Mouse (Mus musculus): ENCODE measurements at regions not wholly inside any gene's neighbourhood (a gene's known extent, or its start where the extent isn't known, plus 50 kb on each side); places are given as distances from the start of the nearest gene placed in this dataset.
A peak's percentile ranks its signal among the peaks of the same experiment; 100 is the strongest.

GRCm38 (mm10) chr4:124256515-124256914 lies 338.7 kb upstream of the 4930535I16Rik start:
- Histone ChIP-seq H3K4me3 (no peak overlapping the region), H3K27ac (no peak overlapping the region)
- no peak for TF ChIP-seq CTCF (IDR thresholded peaks at IDR 0.05)
- DNase-seq (ENCODE audit: extremely low spot score in 1 of 2, low spot score in 2 of 2): no peak
- intact Hi-C loops (cut with DNase I): no loop called here

GRCm38 (mm10) chr4:124255183-124255543 lies 337.3 kb upstream of the 4930535I16Rik start:
- intact Hi-C loops (cut with DNase I): no loop called here
- TF ChIP-seq CTCF (IDR thresholded peaks at IDR 0.05): no peak
- Histone ChIP-seq H3K4me3 (0 out of 2 replicates have a peak overlapping the region, but pooled peaks have one; percentile 11), H3K27ac (no peak overlapping the region)
- no peak for DNase-seq (ENCODE audit: extremely low spot score in 1 of 2, low spot score in 2 of 2)

GRCm38 (mm10) chr4:124254446-124255182 lies 336.8 kb upstream of the 4930535I16Rik start:
- Histone ChIP-seq H3K27ac (no peak overlapping the region), H3K4me3 (0 out of 2 replicates have a peak overlapping the region, but pooled peaks have one; percentile 11)
- no peak for DNase-seq (ENCODE audit: extremely low spot score in 1 of 2, low spot score in 2 of 2)
- intact Hi-C loops (cut with DNase I): no loop called here
- no peak for TF ChIP-seq CTCF (IDR thresholded peaks at IDR 0.05)

GRCm38 (mm10) chr4:124241600-124241999 lies 323.8 kb upstream of the 4930535I16Rik start:
- TF ChIP-seq CTCF (IDR thresholded peaks at IDR 0.05): no peak
- no peak overlapping the region for H3K27ac ChIP-seq
- no peak for DNase-seq (ENCODE audit: extremely low spot score in 1 of 2, low spot score in 2 of 2)
- intact Hi-C loops (cut with DNase I): no loop called here
- H3K4me3 ChIP-seq: no peak overlapping the region

DNA sequence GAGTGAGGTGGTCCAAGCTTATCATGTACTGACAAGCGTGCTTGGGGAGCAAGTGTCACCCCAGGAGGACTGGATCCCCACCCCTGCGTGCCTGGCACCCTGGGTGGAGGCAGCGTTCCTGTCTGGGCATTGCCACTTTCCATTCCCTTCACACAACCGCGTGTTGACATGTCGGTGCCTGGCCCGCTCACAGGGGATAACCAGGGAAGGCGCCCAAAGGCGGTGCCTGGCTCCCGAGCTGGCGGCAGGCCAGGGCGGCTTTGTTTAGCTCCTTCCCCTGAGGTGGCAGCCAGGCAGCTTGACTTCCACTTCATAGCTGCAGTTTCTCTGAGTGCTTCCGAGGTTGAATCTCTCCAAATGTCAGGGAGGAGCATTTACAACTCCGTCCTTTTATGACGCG lies 318.7 kb upstream of the 4930535I16Rik start:
- H3K27ac ChIP-seq: no peak overlapping the region
- DNase-seq (ENCODE audit: extremely low spot score in 1 of 2, low spot score in 2 of 2): no peak
- no peak overlapping the region for H3K4me3 ChIP-seq
- intact Hi-C loops (cut with DNase I): no loop called here
- TF ChIP-seq CTCF (IDR thresholded peaks at IDR 0.05): no peak

DNA sequence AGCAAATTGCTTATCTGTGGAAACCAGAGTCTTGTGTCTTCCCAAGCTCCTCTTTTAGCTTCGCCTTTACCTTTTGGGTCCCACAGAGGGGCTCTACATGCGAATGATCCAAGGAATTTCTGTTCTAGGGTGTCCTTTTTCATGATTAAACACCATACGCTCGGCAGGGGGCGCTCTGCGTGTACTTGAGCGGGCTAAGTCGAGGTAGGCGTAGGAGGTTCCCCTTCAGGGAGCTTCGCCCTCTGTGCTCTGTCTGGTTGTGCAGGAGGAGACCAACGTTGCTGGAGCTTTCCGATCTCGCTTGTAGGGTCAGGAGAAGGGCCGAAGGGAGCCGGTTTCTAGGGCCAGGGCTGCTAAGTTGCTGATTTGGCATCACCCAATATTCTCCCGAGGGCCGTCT lies 310.7 kb upstream of the 4930535I16Rik start:
- no peak overlapping the region for H3K27ac ChIP-seq
- H3K4me3 ChIP-seq: no peak overlapping the region
- peak; percentile 81 for TF ChIP-seq CTCF (IDR thresholded peaks at IDR 0.05)

DNA sequence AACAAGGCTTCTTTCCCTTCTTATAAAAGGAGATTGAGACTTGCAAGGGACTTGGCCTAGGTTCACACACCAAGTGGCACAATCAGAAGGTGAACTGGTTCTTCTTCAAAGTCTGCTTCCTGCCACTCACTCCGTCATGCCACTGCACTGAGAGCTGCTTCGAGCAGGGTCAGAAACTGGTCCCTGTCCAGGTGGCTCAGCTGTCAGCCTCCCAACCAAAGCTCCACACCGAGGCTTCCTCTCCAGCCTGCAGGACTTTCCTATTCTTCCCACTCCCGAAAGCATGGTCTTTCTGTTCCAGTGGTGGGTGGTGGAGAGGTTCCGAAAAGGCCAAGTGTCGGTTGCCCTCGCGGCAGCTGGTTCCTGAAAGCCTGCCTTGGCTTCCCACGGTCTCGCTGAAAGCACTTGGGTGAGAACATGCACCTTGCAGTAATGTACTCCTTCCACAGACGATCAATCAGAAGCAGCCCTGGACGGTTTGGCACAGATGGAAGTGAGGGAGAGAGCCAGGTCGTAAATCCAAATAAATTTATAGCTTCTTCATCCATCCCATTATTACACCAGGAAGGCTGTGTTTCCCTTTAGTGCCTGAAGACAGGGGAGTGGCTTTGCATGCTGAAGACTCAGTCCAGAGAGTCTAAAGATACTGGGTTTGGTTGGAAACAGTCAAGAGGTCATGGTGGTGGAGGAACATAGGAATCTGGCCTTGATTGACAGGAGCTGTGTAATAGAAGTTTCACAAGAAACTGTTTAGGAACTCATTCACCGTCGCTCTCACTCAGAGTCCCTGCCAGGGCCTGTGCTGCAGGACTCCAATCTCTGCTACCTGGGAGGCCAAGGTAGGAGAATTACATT lies 306.1 kb upstream of the 4930535I16Rik start:
- DNase-seq (ENCODE audit: extremely low spot score in 1 of 2, low spot score in 2 of 2): no peak
- Histone ChIP-seq H3K27ac (no peak overlapping the region), H3K4me3 (no peak overlapping the region)
- TF ChIP-seq CTCF (IDR thresholded peaks at IDR 0.05): no peak
- intact Hi-C loops (cut with DNase I): no loop called here

More for the DNA sequence above, 310.7 kb upstream of the 4930535I16Rik start:
- peak; percentile 68 to 69 for DNase-seq (ENCODE audit: extremely low spot score in 1 of 2, low spot score in 2 of 2)
- intact Hi-C loops (cut with DNase I): loop anchor here (2.0 to 5.0 kb wide), 3 partner anchors 164 to 446 kb away; partner anchors contain the start of gene Pou3f1

GRCm38 (mm10) chr4:124221736-124222135 lies 303.9 kb upstream of the 4930535I16Rik start:
- Histone ChIP-seq H3K27ac (no peak overlapping the region), H3K4me3 (no peak overlapping the region)
- TF ChIP-seq CTCF (IDR thresholded peaks at IDR 0.05): no peak
- intact Hi-C loops (cut with DNase I): no loop called here
- no peak for DNase-seq (ENCODE audit: extremely low spot score in 1 of 2, low spot score in 2 of 2)

DNA sequence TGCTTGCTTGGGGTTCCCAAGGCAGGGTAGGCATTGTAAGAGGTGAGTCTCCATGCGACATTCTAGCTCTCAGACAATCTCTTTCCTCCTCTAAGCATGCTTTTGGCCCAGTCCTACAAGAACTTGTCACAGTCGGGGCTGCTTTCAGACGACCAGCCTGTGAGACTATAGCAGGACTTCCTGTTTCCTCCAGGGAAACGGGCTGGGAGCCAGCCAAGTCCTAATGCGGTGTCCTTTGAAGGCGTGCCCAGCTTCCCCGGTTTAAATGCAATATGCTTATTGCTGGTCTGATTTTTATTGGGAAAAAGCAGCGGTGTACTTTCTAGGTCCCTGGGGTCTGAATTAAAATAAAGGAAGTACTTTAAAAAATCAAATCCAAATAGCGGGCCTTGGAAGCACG lies 299.4 kb upstream of the 4930535I16Rik start:
- H3K27ac ChIP-seq: no peak overlapping the region
- DNase-seq (ENCODE audit: extremely low spot score in 1 of 2, low spot score in 2 of 2): no peak
- no peak overlapping the region for H3K4me3 ChIP-seq
- TF ChIP-seq CTCF (IDR thresholded peaks at IDR 0.05): no peak
- intact Hi-C loops (cut with DNase I): no loop called here

GRCm38 (mm10) chr4:124216351-124216750 lies 298.5 kb upstream of the 4930535I16Rik start:
- TF ChIP-seq CTCF (IDR thresholded peaks at IDR 0.05): no peak
- no peak for DNase-seq (ENCODE audit: extremely low spot score in 1 of 2, low spot score in 2 of 2)
- intact Hi-C loops (cut with DNase I): no loop called here
- H3K27ac ChIP-seq: no peak overlapping the region
- H3K4me3 ChIP-seq: no peak overlapping the region

DNA sequence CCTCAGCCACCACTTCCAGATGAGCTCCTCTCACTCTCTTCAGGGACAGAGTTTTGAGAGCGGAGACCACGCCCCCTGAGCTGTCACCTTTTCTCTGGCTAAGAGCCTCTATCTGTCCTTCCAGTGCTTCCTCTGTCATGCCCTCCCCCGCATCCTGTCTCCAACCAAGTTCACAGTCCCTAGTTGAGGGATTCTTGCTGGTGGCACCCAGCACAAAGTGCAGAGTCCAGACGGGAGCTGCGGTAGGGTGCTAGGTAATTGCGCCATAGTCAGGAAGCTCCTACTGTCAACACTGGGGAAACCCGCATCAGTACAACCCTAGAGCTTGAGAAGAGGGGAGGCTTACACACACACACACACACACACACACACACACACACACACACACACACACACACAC lies 297.3 kb upstream of the 4930535I16Rik start:
- intact Hi-C loops (cut with DNase I): no loop called here
- no peak for TF ChIP-seq CTCF (IDR thresholded peaks at IDR 0.05)
- H3K27ac ChIP-seq: no peak overlapping the region
- H3K4me3 ChIP-seq: no peak overlapping the region
- no peak for DNase-seq (ENCODE audit: extremely low spot score in 1 of 2, low spot score in 2 of 2)

GRCm38 (mm10) chr4:124210103-124210502 lies 292.3 kb upstream of the 4930535I16Rik start:
- no peak overlapping the region for H3K4me3 ChIP-seq
- intact Hi-C loops (cut with DNase I): loop anchor here (1.0 to 2.0 kb wide), 2 partner anchors 55 to 191 kb away; no protein-coding TSS in a partner anchor
- no peak overlapping the region for H3K27ac ChIP-seq
- DNase-seq (ENCODE audit: extremely low spot score in 1 of 2, low spot score in 2 of 2): peak; percentile 39 to 45
- TF ChIP-seq CTCF (IDR thresholded peaks at IDR 0.05): no peak
